Mouse (Mus musculus): Measurements from ENCODE around the gene Spen.

DNA sequence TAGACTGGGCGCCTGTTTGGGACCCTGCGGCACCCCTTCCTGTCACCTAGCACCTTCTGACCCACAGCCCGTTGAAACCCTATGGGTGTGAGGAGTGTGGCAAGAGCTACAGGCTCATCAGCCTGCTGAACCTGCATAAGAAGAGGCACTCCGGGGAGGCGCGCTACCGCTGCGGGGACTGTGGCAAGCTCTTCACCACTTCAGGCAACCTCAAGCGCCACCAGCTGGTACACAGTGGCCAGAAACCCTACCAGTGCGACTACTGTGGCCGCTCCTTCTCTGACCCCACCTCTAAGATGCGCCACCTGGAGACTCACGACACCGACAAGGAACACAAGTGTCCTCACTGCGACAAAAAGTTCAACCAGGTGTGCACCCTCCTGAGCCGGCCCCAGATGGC lies 73.7 kb downstream of the Spen start:
- TF ChIP-seq CTCF (IDR thresholded peaks at IDR 0.05; ENCODE audit: low read depth) (no peak), EP300 (IDR thresholded peaks at IDR 0.05; ENCODE audit: low read depth) (no peak)
